Mouse (Mus musculus): ENCODE data around the gene Urb1. TPM values are rescaled to one million over a fixed set of nuclear protein-coding genes. Genes with fewer than 3 reads are reported as not detected.

Urb1 gene
- polyA plus RNA-seq (2015; fragmentation: Nextera tagmentation; extraction: Ambion mirVana), result 8.2 and 8.3 TPM in 2 replicates

- ATAC-seq (ENCODE audit: low FRiP score), result peak; percentile 98
- under 1% methylated on average over 44 of the region's 47 CpGs for WGBS
- peak within 1 kb of the TSS; percentile 67 for H3K9ac ChIP-seq (replicated peaks)
Observed at GRCm38 (mm10) chr16:90809975-90810715, at the start of gene Urb1. Urb1 (minus strand) TSS chr16:90810413.

GRCm38 (mm10) chr16:90858206-90858605 lies 48.0 kb upstream of the Urb1 start:
- Histone ChIP-seq H3K36me3 (no peaks in the 10 kb centered on the region), H3K9me3 (replicated peaks) (no peaks in the 10 kb centered on the region), H3K4me2 (no peak overlapping the region), H3K27ac (replicated peaks) (no peak overlapping the region), H3K9ac (replicated peaks) (no peak overlapping the region), H3K27me3 (replicated peaks) (no peaks in the 10 kb centered on the region), H3K4me3 (replicated peaks) (no peak overlapping the region), H3K4me1 (no peaks in the 10 kb centered on the region)
- ATAC-seq (ENCODE audit: low FRiP score), result no peak
- 89% methylated on average over 4 of the region's 4 CpGs for WGBS

More at GRCm38 (mm10) chr16:90809975-90810715, at the start of gene Urb1:
- Histone ChIP-seq H3K27ac (replicated peaks) (peak within 1 kb of the TSS; percentile 77), H3K4me1 (peaks cover 23% of the 10 kb centered on the region), H3K27me3 (replicated peaks) (no peaks in the 10 kb centered on the region), H3K9me3 (replicated peaks) (no peaks in the 10 kb centered on the region), H3K4me2 (peak within 1 kb of the TSS; percentile 84), H3K4me3 (replicated peaks) (peak within 1 kb of the TSS; percentile 83), H3K36me3 (peaks cover 8% of the 10 kb centered on the region)

DNA sequence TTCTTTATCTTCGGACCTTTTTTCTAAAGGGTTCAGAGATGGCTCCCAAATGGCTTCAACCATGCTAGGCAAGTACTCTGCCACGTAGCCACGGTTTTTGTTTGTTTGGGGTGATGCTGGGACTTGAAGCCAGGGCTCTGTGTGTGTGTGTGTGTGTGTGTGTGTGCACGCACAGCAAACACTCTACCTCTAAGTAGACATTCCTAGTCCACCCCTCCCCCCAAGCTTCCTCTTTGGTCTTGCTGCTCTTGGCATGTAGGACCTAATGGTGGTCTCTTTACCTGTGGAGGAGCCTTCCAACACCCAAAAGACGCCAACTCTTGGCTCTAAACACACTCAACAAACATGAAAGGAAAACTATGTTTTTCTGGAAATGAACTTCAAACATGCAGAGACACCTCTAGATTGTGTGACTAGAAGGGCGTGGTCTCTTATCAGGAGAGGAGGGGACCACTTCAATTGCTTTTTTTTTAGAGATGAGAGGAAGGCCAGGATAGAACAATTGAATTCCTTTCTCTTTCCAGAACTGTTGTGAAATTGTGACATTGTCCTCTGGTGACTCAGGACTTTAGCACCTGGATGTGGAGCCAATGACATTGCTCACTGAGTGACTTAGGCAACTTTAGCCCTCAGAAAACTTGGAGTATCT lies 46.5 kb upstream of the Urb1 start:
- no peaks in the 10 kb centered on the region for H3K4me1 ChIP-seq
- ATAC-seq (ENCODE audit: low FRiP score), result no peak
- H3K4me2 ChIP-seq, result no peak overlapping the region
- H3K9ac ChIP-seq (replicated peaks), result no peak overlapping the region
- no peaks in the 10 kb centered on the region for H3K27me3 ChIP-seq (replicated peaks)
- no peak overlapping the region for H3K4me3 ChIP-seq (replicated peaks)
- H3K9me3 ChIP-seq (replicated peaks), result no peaks in the 10 kb centered on the region
- H3K36me3 ChIP-seq, result no peaks in the 10 kb centered on the region
- H3K27ac ChIP-seq (replicated peaks), result no peak overlapping the region
- 91% methylated on average over 6 of the region's 6 CpGs for WGBS

DNA sequence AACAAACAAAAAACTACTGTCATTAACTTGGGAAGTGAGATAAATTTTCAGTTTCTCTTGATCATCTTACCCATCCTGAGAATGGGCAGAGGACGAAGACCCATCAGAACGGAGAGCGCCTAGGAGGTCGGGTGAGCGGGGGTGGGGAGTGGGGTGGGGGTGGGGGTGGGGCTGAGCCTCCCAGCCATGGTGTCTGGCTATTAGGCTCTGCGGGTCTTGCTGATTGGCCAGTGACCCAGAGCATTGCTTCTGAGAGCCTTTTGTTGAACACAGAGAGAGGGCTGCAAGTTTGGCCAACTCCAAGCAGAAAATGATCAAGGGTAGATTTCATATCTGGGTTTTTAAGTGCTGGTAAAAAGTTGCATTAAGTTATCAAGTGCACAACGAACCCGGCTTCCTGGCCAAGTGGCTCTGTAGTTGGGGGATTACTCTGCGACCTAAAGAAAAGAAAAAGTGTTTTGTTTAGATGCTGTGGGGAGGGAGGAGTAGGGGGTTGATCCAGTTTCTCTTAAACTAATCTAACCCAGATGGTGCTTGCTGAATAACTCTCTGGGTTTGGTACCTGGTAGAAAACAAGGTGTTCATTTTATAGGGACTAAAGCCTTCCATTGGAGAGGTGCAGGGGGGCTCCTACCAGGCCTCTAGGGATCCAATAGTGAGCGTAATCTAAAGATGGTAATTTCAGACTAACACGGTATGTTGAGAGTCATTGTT lies 41.6 kb upstream of the Urb1 start:
- ATAC-seq (ENCODE audit: low FRiP score), result no peak
- WGBS, result 66% methylated on average over 11 of the region's 11 CpGs

GRCm38 (mm10) chr16:90850881-90851280 lies 40.7 kb upstream of the Urb1 start:
- no peak overlapping the region for H3K27ac ChIP-seq (replicated peaks)
- no peak overlapping the region for H3K4me2 ChIP-seq
- peaks cover 4% of the 10 kb centered on the region; the same call in 1 of the 2 replicates for H3K4me1 ChIP-seq
- no peaks in the 10 kb centered on the region for H3K9me3 ChIP-seq (replicated peaks)
- ATAC-seq (ENCODE audit: low FRiP score), result peak; percentile 29; the same call in 1 of the 2 replicates
- H3K27me3 ChIP-seq (replicated peaks), result no peaks in the 10 kb centered on the region
- 46% methylated on average over 7 of the region's 7 CpGs for WGBS
- no peak overlapping the region for H3K4me3 ChIP-seq (replicated peaks)
- no peak overlapping the region for H3K9ac ChIP-seq (replicated peaks)
- no peaks in the 10 kb centered on the region for H3K36me3 ChIP-seq

More for the DNA sequence above, 41.6 kb upstream of the Urb1 start:
- H3K27ac ChIP-seq (replicated peaks), result no peak overlapping the region
- H3K27me3 ChIP-seq (replicated peaks), result no peaks in the 10 kb centered on the region
- H3K9me3 ChIP-seq (replicated peaks), result no peaks in the 10 kb centered on the region
- H3K4me3 ChIP-seq (replicated peaks), result no peak overlapping the region
- H3K9ac ChIP-seq (replicated peaks), result no peak overlapping the region
- no peaks in the 10 kb centered on the region for H3K36me3 ChIP-seq
- H3K4me2 ChIP-seq, result no peak overlapping the region
- peaks cover 4% of the 10 kb centered on the region; the same call in 1 of the 2 replicates for H3K4me1 ChIP-seq

- no peaks in the 10 kb centered on the region for H3K9me3 ChIP-seq (replicated peaks)
- H3K4me2 ChIP-seq, result no peak overlapping the region
- H3K36me3 ChIP-seq, result no peaks in the 10 kb centered on the region
- ATAC-seq (ENCODE audit: low FRiP score), result no peak
- 46% methylated on average over 12 of the region's 12 CpGs for WGBS
- H3K27ac ChIP-seq (replicated peaks), result no peak overlapping the region
- no peak overlapping the region for H3K9ac ChIP-seq (replicated peaks)
- no peak overlapping the region for H3K4me3 ChIP-seq (replicated peaks)
- H3K27me3 ChIP-seq (replicated peaks), result no peaks in the 10 kb centered on the region
- H3K4me1 ChIP-seq, result peaks cover 11% of the 10 kb centered on the region; the same call in 1 of the 2 replicates
Observed at GRCm38 (mm10) chr16:90849262-90849661, 39.0 kb upstream of the Urb1 start.

DNA sequence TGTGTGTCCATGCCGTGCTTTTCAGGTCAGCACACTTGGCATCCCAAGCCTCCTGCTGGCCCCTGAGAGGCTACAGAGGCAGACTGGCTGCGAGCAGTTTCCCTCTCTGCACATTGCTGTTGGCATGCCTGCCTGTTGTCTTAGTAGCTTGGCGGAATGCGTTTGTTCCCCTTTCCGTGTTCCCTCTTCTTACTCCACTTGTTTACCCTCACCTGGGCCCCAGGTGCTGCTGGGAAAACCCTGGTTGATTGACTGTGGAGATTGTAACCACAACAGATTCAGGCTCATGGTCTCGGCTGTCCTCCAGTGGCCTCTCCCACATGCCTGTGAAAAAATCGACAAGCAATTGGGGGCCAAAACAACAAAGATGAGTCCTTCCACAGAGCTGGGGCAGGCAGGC lies 38.5 kb upstream of the Urb1 start:
- ATAC-seq (ENCODE audit: low FRiP score), result no peak
- Histone ChIP-seq H3K27ac (replicated peaks) (no peak overlapping the region), H3K4me1 (peaks cover 11% of the 10 kb centered on the region; the same call in 1 of the 2 replicates), H3K9ac (replicated peaks) (no peak overlapping the region), H3K36me3 (no peaks in the 10 kb centered on the region), H3K9me3 (replicated peaks) (no peaks in the 10 kb centered on the region), H3K4me3 (replicated peaks) (no peak overlapping the region), H3K4me2 (no peak overlapping the region), H3K27me3 (replicated peaks) (no peaks in the 10 kb centered on the region)
- 77% methylated on average over 7 of the region's 7 CpGs for WGBS

DNA sequence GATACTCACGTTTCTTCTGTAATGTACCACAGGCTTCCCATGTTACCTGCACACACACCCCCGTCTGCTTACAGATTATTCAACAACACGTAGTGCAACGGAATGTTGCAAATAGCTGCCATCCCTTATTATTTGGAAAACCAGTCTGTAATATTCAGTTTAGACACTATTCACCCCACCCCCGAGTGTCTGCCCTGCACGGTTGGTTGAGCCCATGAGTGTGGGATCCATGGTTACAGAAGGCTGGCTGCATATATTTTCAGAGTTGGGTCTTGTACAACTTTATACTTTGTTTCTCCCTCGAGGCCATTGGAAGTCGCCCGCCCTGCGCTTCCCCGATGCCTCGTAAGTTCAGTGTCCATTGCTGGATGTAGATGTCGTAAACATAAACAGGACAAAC lies 35.4 kb upstream of the Urb1 start:
- H3K27ac ChIP-seq (replicated peaks), result no peak overlapping the region
- no peaks in the 10 kb centered on the region for H3K36me3 ChIP-seq
- H3K27me3 ChIP-seq (replicated peaks), result no peaks in the 10 kb centered on the region
- no peak overlapping the region for H3K4me3 ChIP-seq (replicated peaks)
- peaks cover 22% of the 10 kb centered on the region for H3K4me1 ChIP-seq
- H3K9me3 ChIP-seq (replicated peaks), result no peaks in the 10 kb centered on the region
- 52% methylated on average over 13 of the region's 13 CpGs for WGBS
- H3K4me2 ChIP-seq, result no peak overlapping the region
- H3K9ac ChIP-seq (replicated peaks), result no peak overlapping the region
- ATAC-seq (ENCODE audit: low FRiP score), result peak; percentile 35; the same call in 1 of the 2 replicates

DNA sequence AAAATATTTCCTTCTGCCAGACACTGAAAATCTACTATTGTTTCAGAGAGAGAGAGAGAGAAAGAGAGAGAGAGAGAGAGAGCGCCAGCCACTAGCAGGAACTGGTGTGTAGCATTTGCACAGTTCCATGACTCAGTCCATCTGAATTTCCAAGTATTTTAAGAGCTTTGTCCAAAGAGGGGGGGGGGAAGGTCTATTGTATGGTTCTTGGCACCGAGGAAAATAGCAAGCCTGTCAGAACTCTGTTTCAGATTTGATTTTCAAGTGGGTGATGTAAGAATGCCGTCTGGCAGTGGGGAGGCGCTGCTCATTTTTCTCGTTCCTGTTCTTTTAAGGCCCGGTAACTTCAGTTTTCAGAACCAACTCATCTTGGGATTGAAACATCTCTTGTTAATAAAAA lies 34.8 kb upstream of the Urb1 start:
- Histone ChIP-seq H3K9ac (replicated peaks) (no peak overlapping the region), H3K4me2 (no peak overlapping the region), H3K36me3 (no peaks in the 10 kb centered on the region), H3K4me1 (peaks cover 22% of the 10 kb centered on the region), H3K27ac (replicated peaks) (no peak overlapping the region), H3K4me3 (replicated peaks) (no peak overlapping the region), H3K27me3 (replicated peaks) (no peaks in the 10 kb centered on the region), H3K9me3 (replicated peaks) (no peaks in the 10 kb centered on the region)
- ATAC-seq (ENCODE audit: low FRiP score), result no peak
- WGBS, result 67% methylated on average over 6 of the region's 6 CpGs

- Histone ChIP-seq H3K4me3 (replicated peaks) (no peak overlapping the region), H3K4me1 (peaks cover 22% of the 10 kb centered on the region), H3K9ac (replicated peaks) (no peak overlapping the region), H3K9me3 (replicated peaks) (no peaks in the 10 kb centered on the region), H3K27me3 (replicated peaks) (no peaks in the 10 kb centered on the region), H3K4me2 (0 out of 2 replicates have a peak overlapping the region, but pooled peaks have one; percentile 7), H3K27ac (replicated peaks) (peak overlapping the region; percentile 33; the same call in 1 of the 2 replicates), H3K36me3 (no peaks in the 10 kb centered on the region)
- ATAC-seq (ENCODE audit: low FRiP score), result peak; percentile 39; the same call in 1 of the 2 replicates
- 23% methylated on average over 9 of the region's 9 CpGs for WGBS
Observed at GRCm38 (mm10) chr16:90842164-90842563, 32.0 kb upstream of the Urb1 start.

DNA sequence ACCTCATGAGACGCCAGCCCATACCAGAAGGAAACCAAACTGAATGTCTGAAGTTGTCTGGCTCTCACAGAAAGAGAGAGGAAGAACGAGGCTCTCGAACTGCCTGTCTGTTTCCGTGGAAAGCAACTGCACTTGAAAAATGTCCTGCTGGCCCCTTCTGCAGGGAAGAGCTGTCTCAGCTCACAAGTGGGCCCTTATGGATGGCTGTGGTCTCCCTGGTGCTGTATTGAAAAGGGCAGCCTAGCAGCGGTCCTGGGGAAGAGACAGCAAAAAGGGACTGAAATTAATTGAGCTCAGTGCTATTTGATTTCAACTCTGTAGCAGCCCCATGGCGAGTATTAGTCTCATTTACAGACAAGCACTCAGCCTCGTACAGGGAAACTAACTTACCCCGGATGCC lies 27.2 kb upstream of the Urb1 start:
- H3K9ac ChIP-seq (replicated peaks), result no peak overlapping the region
- no peak overlapping the region for H3K4me3 ChIP-seq (replicated peaks)
- H3K4me2 ChIP-seq, result no peak overlapping the region
- H3K27me3 ChIP-seq (replicated peaks), result peaks cover under 1% of the 10 kb centered on the region; the same call in 1 of the 2 replicates
- H3K4me1 ChIP-seq, result peaks cover 17% of the 10 kb centered on the region
- ATAC-seq (ENCODE audit: low FRiP score), result peak; percentile 68; the same call in 1 of the 2 replicates
- H3K27ac ChIP-seq (replicated peaks), result 0 out of 2 replicates have a peak overlapping the region, but pooled peaks have one; percentile 0
- H3K36me3 ChIP-seq, result no peaks in the 10 kb centered on the region
- WGBS, result 35% methylated on average over 8 of the region's 8 CpGs
- H3K9me3 ChIP-seq (replicated peaks), result no peaks in the 10 kb centered on the region
